Mouse (Mus musculus): ENCODE results near the gene Def8.

DNA sequence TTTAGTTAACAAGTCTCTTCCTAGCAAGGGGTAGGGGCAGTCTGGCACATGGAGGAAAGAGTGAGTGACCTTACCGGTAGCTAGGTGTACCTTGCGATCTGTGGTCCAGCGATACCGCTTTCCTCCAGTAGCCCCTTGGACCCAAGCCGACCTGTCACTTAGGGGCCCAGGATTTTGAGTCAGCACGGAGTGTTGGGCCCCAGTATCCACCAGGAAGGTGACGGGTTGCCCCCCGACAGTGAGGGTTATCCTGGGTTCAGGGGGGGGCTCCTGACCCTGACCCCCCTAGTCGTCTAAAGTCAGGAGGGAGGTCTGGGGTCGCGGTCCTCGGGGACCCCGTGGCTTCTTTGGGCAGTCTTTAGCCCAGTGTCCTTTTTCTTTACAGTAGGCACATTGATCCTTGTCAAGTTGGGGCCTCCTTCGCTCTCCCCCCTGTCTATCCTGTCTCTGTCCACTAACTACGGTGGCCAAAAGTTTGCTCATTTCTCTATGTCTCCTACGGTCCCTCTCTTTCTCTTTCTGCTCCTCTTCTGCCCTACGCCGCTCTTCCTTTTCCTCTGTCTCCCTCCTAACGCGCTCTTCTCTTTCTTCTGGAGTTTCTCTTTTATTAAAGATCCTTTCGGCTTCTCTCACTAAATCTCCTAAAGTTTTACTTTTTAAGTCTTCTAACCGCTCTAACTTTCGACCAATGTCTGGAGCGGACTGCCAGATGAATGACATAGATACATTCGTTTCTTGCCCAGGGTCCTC lies 8.5 kb downstream of the Def8 start:
- TF ChIP-seq POLR2A (IDR thresholded peaks at IDR 0.05; ENCODE audit: borderline replicate concordance, extremely low read depth, insufficient read depth, insufficient read length, poor library complexity, severe bottlenecking) = no peak
- no peak for TF ChIP-seq CTCF (IDR thresholded peaks at IDR 0.05; ENCODE audit: borderline replicate concordance, extremely low read depth, insufficient read depth, insufficient read length)
